Mouse (Mus musculus) right cerebral cortex, postnatal 4 days (tissue): ENCODE measurements at regions not wholly inside any gene's neighbourhood (a gene's known extent, or its start where the extent isn't known, plus 50 kb on each side); places are given as distances from the start of the nearest gene placed in this dataset.

ENCODE experiments used
- DNase-seq: peaks from one replicate; pipeline ENCODE4 v3.0.0-alpha.2; 2022

GRCm38 (mm10) chr14:74397202-74397601, 243.4 kb upstream of the Htr2a start:
- DNase-seq: no peak

- DNase-seq: no peak
These were observed 231.2 kb upstream of the Htr2a start for GRCm38 (mm10) chr14:74409441-74409840.

- no peak for DNase-seq
These were observed 212.4 kb upstream of the Htr2a start for GRCm38 (mm10) chr14:74428226-74428625.

DNA sequence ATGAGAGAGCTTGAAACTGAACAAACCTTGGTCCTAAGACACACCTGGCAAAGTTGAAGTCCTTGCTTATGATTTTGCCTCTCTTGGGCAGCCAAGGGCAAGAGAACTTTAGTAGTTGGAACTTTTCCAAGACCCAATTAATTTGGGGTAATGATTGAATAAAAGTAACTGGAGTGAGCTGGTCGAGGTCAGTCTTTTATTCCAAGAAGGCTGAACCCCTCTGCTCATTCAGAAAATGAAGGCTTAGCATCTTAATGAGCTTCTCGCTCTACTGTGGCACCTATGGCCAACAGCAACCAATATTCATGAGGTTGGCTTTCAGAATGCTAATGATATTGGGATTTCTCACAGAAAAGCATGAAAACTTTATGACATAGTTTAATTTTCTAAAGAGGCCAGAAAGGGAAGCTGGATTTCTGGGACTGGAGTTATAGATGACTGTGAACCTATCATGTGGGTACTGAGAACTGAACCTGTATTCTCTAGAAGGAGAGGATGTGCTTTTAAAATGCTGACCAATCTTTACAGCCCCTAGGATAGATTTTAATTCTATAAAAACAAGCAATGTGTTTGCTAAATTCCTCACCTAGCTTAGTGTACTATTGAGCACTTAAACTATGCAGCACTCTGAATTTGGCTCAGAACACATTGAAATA, 176.5 kb upstream of the Htr2a start:
- DNase-seq: no peak

- DNase-seq: no peak
These were observed 145.1 kb upstream of the Htr2a start for GRCm38 (mm10) chr14:74495504-74495903.

DNA sequence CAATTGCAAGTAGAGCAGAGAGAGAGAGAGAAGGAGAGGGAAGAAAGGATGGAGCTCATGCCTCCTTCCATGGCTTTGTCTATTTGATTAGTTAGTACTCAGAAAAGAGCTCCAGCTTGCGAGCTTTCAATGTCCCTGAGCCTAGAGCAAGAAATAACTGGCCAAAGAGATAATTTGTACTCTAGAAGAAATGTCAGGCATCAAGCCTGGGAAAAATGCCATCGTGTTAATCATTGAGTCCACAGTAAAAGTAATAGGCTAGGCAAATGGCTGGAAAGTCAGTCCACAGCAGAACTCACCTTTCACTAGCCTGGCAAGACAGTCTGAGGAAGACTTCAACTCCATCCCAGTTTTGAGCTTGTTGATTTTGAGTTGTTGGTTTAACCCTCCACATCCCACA, 129.1 kb upstream of the Htr2a start:
- no peak for DNase-seq

GRCm38 (mm10) chr14:74516451-74516850, 124.2 kb upstream of the Htr2a start:
- no peak for DNase-seq

DNA sequence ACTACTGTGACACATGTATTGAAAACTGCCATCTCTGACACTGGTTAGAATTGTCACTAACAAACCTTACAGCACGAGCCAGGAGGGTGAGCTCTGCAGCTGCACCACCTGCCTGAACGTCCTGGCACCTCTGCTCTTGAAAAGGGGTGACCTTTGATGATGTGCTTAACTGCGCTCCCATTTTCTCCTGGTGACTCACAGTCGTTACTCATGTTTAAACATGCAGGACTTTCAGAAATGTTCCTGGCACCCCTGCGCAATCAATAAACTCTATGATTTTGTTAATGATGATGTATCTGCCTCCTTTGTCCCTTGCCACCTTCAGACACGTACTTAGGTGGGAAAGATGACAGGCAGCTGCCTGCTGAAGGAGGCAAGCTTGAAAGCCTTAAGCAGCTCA, 121.1 kb upstream of the Htr2a start:
- DNase-seq: no peak

DNA sequence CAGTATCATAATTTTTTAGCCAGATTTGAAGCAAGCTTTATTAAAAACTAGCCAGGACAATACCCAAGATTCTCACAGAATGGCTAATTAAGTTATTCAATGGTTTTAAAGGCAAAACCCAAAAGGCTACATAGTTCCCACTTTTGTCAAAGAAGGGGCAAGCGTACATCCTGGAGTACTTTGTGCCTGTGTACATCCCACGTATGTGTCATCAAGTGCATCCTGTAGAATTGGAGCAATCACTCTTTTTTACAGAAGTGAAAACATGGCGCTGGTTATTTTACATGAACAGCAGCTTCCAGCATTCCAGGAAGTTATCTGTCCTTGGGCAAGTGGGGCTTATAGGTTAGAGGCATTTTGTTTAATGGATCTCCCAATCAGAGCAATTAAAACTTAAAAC, 119.0 kb upstream of the Htr2a start:
- DNase-seq: no peak

- DNase-seq: no peak
These were observed 113.4 kb upstream of the Htr2a start for GRCm38 (mm10) chr14:74527246-74527645.

DNA sequence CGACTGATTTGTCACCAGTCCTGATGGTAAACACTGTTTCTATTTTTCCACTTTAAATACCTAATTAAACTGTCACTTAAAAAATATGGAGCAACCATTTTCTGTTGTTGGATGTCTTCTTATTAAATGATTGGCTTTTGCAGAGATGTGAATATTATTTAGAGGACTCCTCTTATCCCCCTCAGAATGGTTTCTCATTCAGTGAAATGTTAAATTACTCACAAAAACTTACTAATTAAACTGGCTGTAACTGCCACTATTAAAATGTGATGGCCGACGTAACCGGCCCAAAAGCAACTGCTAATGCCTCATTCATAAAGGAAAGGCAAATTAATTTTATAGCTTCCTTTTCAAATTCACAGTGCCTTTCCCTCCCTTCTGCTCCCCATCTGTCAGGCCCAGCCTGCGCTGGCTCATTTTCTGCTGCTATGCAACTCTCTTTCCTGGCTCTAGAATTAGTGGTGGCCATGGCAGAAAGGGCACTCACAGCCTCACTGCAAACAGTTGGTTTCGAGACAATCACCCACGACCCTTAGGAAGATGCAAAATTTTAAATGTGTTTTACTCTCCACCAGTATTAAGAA, 111.2 kb upstream of the Htr2a start:
- DNase-seq: peak; percentile 25

DNA sequence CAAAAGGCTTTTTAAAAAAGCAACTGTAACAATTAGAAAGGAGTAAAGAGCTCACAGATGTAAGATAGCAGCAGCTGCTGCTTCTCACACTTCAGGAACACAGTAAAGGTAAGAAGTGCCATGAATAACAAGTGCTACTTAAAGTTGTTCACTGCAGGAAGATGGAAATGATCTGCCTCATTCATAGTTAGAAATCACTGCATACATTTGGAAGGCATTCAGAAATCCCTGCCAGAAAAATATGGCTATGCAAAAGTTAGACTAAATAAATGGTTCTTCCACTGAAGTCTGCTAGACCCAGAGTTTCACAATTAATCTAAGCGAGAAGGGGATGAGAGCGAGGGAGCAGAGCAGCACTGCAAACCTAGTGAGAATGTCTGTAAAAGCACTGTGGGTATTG, 102.5 kb upstream of the Htr2a start:
- DNase-seq: no peak

- no peak for DNase-seq
These were observed 96.6 kb upstream of the Htr2a start for GRCm38 (mm10) chr14:74544028-74544427.

DNA sequence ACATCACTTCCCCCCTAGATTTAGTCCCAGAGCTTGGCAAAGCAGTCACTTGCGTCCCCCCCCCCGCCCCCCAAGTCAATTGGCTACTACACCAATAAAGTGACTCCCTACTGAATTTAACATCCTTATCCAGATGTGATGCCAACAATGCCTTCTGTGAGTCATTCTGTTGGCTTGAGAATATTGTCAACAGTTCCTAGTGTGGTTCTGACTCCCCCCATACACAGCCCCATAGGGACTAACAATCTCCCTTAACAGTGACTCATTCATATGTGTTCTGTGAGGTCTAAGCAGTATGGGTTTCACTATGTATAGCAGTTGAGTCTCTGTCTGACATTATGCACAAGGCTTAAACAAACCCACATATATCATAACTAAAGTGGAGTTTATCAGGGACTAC, 89.5 kb upstream of the Htr2a start:
- no peak for DNase-seq

DNA sequence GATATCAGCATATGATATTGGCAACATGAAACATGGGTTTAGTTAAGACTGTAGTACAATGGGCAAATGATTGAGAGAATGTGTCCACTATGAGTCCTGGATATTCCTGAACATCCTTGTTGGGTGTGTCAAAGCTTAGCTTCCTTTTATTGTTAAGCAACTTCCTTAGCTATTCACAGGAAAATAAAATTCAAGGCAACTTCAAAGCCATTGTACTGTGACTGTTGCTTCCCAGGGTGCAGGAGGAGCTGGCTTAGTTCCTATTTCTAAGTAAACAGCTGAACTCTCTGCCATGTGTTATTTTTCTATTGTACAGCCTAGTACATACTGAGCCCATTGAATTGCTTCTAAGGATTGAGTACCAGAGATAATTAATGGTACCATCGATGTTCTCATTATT, 87.0 kb upstream of the Htr2a start:
- no peak for DNase-seq

GRCm38 (mm10) chr14:74558359-74558758, 82.3 kb upstream of the Htr2a start:
- DNase-seq: no peak
